Mouse (Mus musculus): ENCODE results near the gene Usp17ld.
"Not testable (repeated sequence)": the region's sequence is repeated elsewhere in the genome, so short reads cannot be mapped to it uniquely, and the experiment has no call there.

The Usp17ld gene

GRCm38 (mm10) chr7:103252405-103252804, at the start of gene Usp17ld:
Usp17ld (minus strand) TSS chr7:103252505.
- DNase-seq: not testable (repeated sequence)

- DNase-seq: no peak
These were observed 35.6 kb downstream of the Usp17ld start, which contains the start of gene Olfr594 for GRCm38 (mm10) chr7:103216696-103217095. Olfr594 (plus strand) TSS chr7:103216996.

GRCm38 (mm10) chr7:103212050-103212449, 40.3 kb downstream of the Usp17ld start:
- DNase-seq: not testable (repeated sequence)

GRCm38 (mm10) chr7:103211562-103211961, 40.7 kb downstream of the Usp17ld start, which contains the start of gene Olfr593:
Olfr593 (plus strand) TSS chr7:103211862.
- no peak for DNase-seq
